Comparison of ENCODE assay signal across 8 mouse cellular contexts in the genomic region with DNA sequence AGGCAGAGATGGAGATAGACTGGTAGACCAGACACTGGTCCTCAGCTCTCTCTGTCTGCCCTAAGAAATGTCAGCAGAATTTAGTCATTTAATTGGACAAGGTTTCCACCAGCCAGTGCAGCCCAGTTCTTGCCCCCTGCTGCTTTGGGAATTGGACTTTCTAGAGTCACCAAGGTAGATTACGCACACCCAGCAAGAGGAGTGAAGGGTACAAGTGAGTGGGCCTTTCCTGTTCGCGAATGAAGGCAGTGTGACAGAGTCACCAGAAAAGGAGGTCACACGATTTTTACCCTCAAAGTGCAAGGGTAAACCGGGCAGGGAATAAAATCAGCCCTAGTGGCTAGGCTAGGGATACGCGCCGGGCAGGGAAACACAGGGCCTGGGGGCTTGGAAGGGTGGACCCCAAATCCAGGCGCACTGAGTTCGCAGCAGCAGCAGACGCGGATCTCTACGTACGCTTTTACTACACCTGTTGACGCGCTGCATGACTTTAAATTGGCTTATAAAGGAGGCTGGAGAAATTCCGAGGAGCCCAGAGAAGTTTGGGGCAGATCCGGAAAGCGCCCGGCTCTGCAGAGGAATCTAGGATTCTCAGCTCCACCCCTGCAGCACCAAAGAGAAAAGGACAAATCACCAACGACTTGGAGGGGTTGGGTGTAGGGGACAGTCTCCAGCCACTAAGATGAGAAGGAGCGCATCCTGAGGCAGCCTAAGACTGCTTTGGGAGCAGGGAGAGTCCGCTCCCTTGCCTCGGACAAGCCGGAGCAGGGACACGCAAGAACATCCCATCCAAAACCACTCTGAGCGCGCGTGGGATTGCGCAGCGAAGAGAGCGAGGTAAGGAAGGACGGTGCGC. TPM values are rescaled to one million over a fixed set of nuclear protein-coding genes. Genes with fewer than 3 reads are reported as not detected.
DNase-seq lines count a peak whose midpoint lies in the region; ATAC-seq and TF ChIP-seq lines count a peak whose summit lies in the region.

A gene (plus strand): TSS at position 639 of the 856 bp plus-strand sequence.

- peak within 1 kb of the TSS; percentile 34 for H3K4me3 ChIP-seq in ES-Bruce4 (ENCODE audit: low read depth, low read length)
- peak within 1 kb of the TSS; percentile 50 for H3K4me3 ChIP-seq in forebrain, embryonic 15.5 days
- H3K4me3 ChIP-seq in intestine, embryonic 15.5 days (replicated peaks) = peak within 1 kb of the TSS; percentile 53
- peak within 1 kb of the TSS; percentile 49 for H3K4me3 ChIP-seq in midbrain, embryonic 14.5 days (replicated peaks; ENCODE audit: low read depth, low read length)

- H3K4me1 ChIP-seq in ES-Bruce4 (ENCODE audit: control insufficient read depth, insufficient read depth, low read length) = no peaks in the 10 kb centered on the region
- peaks cover 17% of the 10 kb centered on the region for H3K4me1 ChIP-seq in forebrain, embryonic 15.5 days
- H3K4me1 ChIP-seq in intestine, embryonic 15.5 days (replicated peaks) = peaks cover 7% of the 10 kb centered on the region
- peaks cover 14% of the 10 kb centered on the region; the same call in 1 of the 2 replicates for H3K4me1 ChIP-seq in midbrain, embryonic 14.5 days (ENCODE audit: control insufficient read depth, insufficient read depth, low read length)

- 4% methylated on average over 34 of the region's 34 CpGs for WGBS in forebrain, embryonic 15.5 days
- 7% methylated on average over 34 of the region's 34 CpGs for WGBS in intestine, embryonic 15.5 days
- WGBS in midbrain, embryonic 14.5 days = 5% methylated on average over 34 of the region's 34 CpGs

- peak; percentile 57 for ATAC-seq in forebrain, embryonic 15.5 days (replicated peaks)
- ATAC-seq in intestine, embryonic 15.5 days = peak; percentile 53
- no peak for ATAC-seq in midbrain, embryonic 14.5 days (ENCODE audit: low FRiP score, low TSS enrichment)

- peak; percentile 30 for DNase-seq in adrenal gland, postnatal 10 days
- no peak for DNase-seq in adrenal gland, postnatal 4 days (ENCODE audit: low spot score in 2 of 2)
- peak; percentile 29 for DNase-seq in midbrain, embryonic 14.5 days
- DNase-seq in layer of hippocampus, postnatal 36 days = no peak
- DNase-seq in right cerebral cortex, postnatal 25 days = no peak

- no peaks in the 10 kb centered on the region for H3K36me3 ChIP-seq in ES-Bruce4 (ENCODE audit: control insufficient read depth, insufficient read depth, low read length, poor library complexity, severe bottlenecking)
- no peaks in the 10 kb centered on the region for H3K36me3 ChIP-seq in forebrain, embryonic 15.5 days
- H3K36me3 ChIP-seq in intestine, embryonic 15.5 days = no peaks in the 10 kb centered on the region
- no peaks in the 10 kb centered on the region for H3K36me3 ChIP-seq in midbrain, embryonic 14.5 days (ENCODE audit: control insufficient read depth, insufficient read depth, low read length)

- no peak for TF ChIP-seq POLR2A in ES-Bruce4 (IDR thresholded peaks at IDR 0.05; ENCODE audit: insufficient read depth, low read length)

- TF ChIP-seq CTCF in ES-Bruce4 (IDR thresholded peaks at IDR 0.05; ENCODE audit: low read depth, low read length) = no peak

- no peak within 1 kb of the TSS; the same call in 1 of the 2 replicates for H3K9ac ChIP-seq in ES-Bruce4 (ENCODE audit: low read depth, poor library complexity, severe bottlenecking)
- H3K9ac ChIP-seq in forebrain, embryonic 15.5 days (replicated peaks) = peak within 1 kb of the TSS; percentile 50
- H3K9ac ChIP-seq in intestine, embryonic 15.5 days = peak within 1 kb of the TSS; percentile 52
- peak within 1 kb of the TSS; percentile 48 for H3K9ac ChIP-seq in midbrain, embryonic 14.5 days (replicated peaks; ENCODE audit: low read length)

- no peak for TF ChIP-seq EP300 in ES-Bruce4 (IDR thresholded peaks at IDR 0.05; ENCODE audit: insufficient read depth, low read depth, low read length)

- peak within 1 kb of the TSS; percentile 99 for H3K4me2 ChIP-seq in forebrain, embryonic 15.5 days (replicated peaks)
- H3K4me2 ChIP-seq in intestine, embryonic 15.5 days (replicated peaks) = peak within 1 kb of the TSS; percentile 97
- peak within 1 kb of the TSS; percentile 92 for H3K4me2 ChIP-seq in midbrain, embryonic 14.5 days (ENCODE audit: low read length)

- H3K27me3 ChIP-seq in ES-Bruce4 (ENCODE audit: control insufficient read depth, insufficient read depth, low read length, poor library complexity, severe bottlenecking) = no peaks in the 10 kb centered on the region
- peaks cover 30% of the 10 kb centered on the region for H3K27me3 ChIP-seq in forebrain, embryonic 15.5 days
- peaks cover 20% of the 10 kb centered on the region for H3K27me3 ChIP-seq in intestine, embryonic 15.5 days (replicated peaks)
- peaks cover 25% of the 10 kb centered on the region for H3K27me3 ChIP-seq in midbrain, embryonic 14.5 days (ENCODE audit: control insufficient read depth, insufficient read depth, low read length)

- no peaks in the 10 kb centered on the region for H3K9me3 ChIP-seq in ES-Bruce4 (replicated peaks; ENCODE audit: control insufficient read depth, insufficient read depth, low read length, poor library complexity, severe bottlenecking)
- no peaks in the 10 kb centered on the region for H3K9me3 ChIP-seq in forebrain, embryonic 15.5 days
- no peaks in the 10 kb centered on the region for H3K9me3 ChIP-seq in intestine, embryonic 15.5 days
- no peaks in the 10 kb centered on the region for H3K9me3 ChIP-seq in midbrain, embryonic 14.5 days (ENCODE audit: control insufficient read depth, low read length)

- H3K27ac ChIP-seq in ES-Bruce4 (ENCODE audit: insufficient read depth, low read length) = no peak within 1 kb of the TSS
- no peak within 1 kb of the TSS for H3K27ac ChIP-seq in forebrain, embryonic 15.5 days (replicated peaks)
- no peak within 1 kb of the TSS for H3K27ac ChIP-seq in intestine, embryonic 15.5 days
- H3K27ac ChIP-seq in midbrain, embryonic 14.5 days (replicated peaks; ENCODE audit: low read depth, low read length) = no peak within 1 kb of the TSS

RNA-seq across cellular contexts. Expression of the gene that starts here (rescaled TPM):
- 10 to 100 TPM in 1 of 2 experiments, 1 to 10 TPM in 1; 6.1 to 12.1 TPM for total RNA-seq in adrenal gland, postnatal 10 days (2021)
- 1 to 10 TPM; 6.6 to 8.7 TPM for total RNA-seq in adrenal gland, postnatal 4 days (2021)
- not detected in 2 replicates for polyA plus RNA-seq in ES-Bruce4 (2011; ENCODE audit: insufficient read depth, insufficient read length, low read depth, missing spikeins)
- polyA plus RNA-seq in forebrain, embryonic 15.5 days (2015; fragmentation: Nextera tagmentation; extraction: Ambion mirVana) = 1.0 and 1.6 TPM in 2 replicates
- 3.3 and 4.1 TPM in 2 replicates for polyA plus RNA-seq in intestine, embryonic 15.5 days (2015; fragmentation: Nextera tagmentation; extraction: Ambion mirVana)
- polyA plus RNA-seq in midbrain, embryonic 14.5 days (2014; fragmentation: Nextera tagmentation; extraction: Ambion mirVana) = 1.1 and 1.4 TPM in 2 replicates
- under 1 TPM; 0.51 to 0.75 TPM for total RNA-seq in layer of hippocampus, postnatal 36 days (2021)

Comparison
In these comparisons a context has a peak if more than half of its experiments do, and no peak if none do; other contexts are left out.
1. RNA of the gene that starts here (total RNA-seq): 6.1 to 12.1 TPM in adrenal gland, postnatal 10 days and 6.6 to 8.7 TPM in adrenal gland, postnatal 4 days; 0.51 to 0.75 TPM in layer of hippocampus, postnatal 36 days; every median in the first group is over 4 times any median in the second.
2. DNase-seq: peak in adrenal gland, postnatal 10 days (single experiment) and midbrain, embryonic 14.5 days (single experiment); none in adrenal gland, postnatal 4 days (0 of 2), layer of hippocampus, postnatal 36 days (0 of 2) and right cerebral cortex, postnatal 25 days (single experiment).
3. Peak in every context shown above with its lines, with median percentiles within 50 percentile points of each other: H3K4me3 ChIP-seq and H3K4me2 ChIP-seq.